Comparison of ENCODE assay signal across 8 mouse cellular contexts in the genomic region with DNA sequence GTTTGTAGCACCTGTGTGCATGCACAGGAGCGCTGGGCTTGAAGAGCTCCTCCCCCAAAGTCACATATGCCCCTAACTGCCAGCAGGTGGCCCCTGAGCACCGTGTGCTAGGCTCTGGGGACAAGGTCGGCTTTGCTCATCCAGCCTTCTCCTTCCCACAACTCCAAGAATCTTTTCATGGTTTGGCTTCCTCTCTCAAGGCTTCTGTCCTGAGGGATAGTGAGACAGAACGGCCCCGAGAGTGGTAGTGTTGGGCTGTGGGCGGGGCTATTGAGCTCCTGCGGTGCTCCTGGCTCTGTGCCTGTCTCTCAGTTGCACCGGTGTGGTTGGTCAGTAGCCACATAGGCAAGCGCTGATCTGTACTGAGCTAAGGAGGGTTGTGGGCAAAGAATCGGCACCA.
DNase-seq lines count a peak whose midpoint lies in the region; ATAC-seq lines count a peak whose summit lies in the region.

No protein-coding gene starts in this region.

- no peaks in the 10 kb centered on the region for H3K27me3 ChIP-seq in intestine, embryonic 15.5 days (replicated peaks)

- H3K4me3 ChIP-seq in intestine, embryonic 15.5 days (replicated peaks): peak overlapping the region; percentile 22; the same call in 1 of the 2 replicates

- 16% methylated on average over 10 of the region's 10 CpGs for WGBS in intestine, embryonic 15.5 days

- DNase-seq in ovary, adult 18-20 months (ENCODE audit: low spot score): peak; percentile 17
- no peak for DNase-seq in ovary, postnatal 10 days (ENCODE audit: low spot score)
- DNase-seq in cerebellum, postnatal 10 days: peak; percentile 58 to 61
- DNase-seq in frontal cortex, postnatal 25 days (ENCODE audit: low spot score in 2 of 2): peak; percentile 17 to 35
- peak; percentile 58 to 70 for DNase-seq in left cerebral cortex, postnatal 25 days (ENCODE audit: low spot score in 2 of 2)
- peak; percentile 75 for DNase-seq in mesoderm, embryonic 11.5 days (ENCODE audit: low read depth, low spot score)
- DNase-seq in skeletal muscle tissue, adult 2 months (ENCODE audit: low read depth, low spot score): peak; percentile 53

- intact Hi-C loops in left cerebral cortex, postnatal 25 days (cut with DNase I): loop anchor here (1.0 kb wide), 2 partner anchors 1014 to 1309 kb away; partner anchors contain the start of gene Zfp462

- no peak overlapping the region for H3K27ac ChIP-seq in intestine, embryonic 15.5 days

- ATAC-seq in intestine, embryonic 15.5 days: peak; percentile 77

- H3K4me1 ChIP-seq in intestine, embryonic 15.5 days (replicated peaks): 0 out of 2 replicates have a peak, but pooled peaks cover 3% of the 10 kb centered on the region

- peak overlapping the region; percentile 56 for H3K4me2 ChIP-seq in intestine, embryonic 15.5 days (replicated peaks)

- no peaks in the 10 kb centered on the region for H3K9me3 ChIP-seq in intestine, embryonic 15.5 days

- H3K36me3 ChIP-seq in intestine, embryonic 15.5 days: no peaks in the 10 kb centered on the region

- H3K9ac ChIP-seq in intestine, embryonic 15.5 days: no peak overlapping the region
